Mouse (Mus musculus) testis, postnatal 14 days (tissue): ENCODE results near the gene Stx7.
"Not testable (repeated sequence)": the region's sequence is repeated elsewhere in the genome, so short reads cannot be mapped to it uniquely, and the experiment has no call there.

Experiments
- DNase-seq: peaks from one replicate; pipeline ENCODE4 v3.0.0; 2021; ENCODE audit warnings: low spot score

The Stx7 gene

DNA sequence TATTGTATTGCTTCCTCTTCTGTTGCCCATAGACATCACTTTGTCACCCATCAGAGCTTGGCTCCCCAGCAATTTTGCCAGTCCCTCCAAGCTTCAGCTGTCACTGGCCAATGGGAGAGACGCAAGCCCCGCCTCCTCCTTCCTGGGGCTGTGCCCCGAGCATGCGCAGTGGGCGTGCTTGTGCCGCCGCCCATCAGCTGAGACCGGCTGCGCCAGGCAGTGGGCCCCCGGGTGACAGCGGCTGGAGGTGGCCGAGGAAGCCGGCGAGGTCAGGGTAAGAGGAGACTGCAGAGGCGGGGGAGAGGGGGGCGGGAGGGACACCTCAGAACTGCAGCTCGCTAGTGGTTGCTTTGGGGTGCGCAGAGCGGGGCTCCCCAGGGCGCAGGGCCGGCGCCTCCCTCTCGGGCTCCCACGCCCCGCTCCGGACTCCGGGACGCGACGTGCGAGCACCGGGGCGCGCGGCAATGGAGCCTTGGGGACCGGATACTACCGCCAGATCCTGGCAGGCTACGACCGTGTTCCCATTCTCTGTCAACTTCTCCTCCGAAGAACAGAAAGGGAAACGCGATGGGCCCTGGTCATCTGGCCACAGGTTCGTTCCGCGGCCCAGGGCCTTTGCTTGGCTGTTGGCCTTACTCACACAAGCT lies at the start of gene Stx7:
Gene Stx7 (plus strand): TSS at position 168 of the 647 bp plus-strand sequence.
- peak; percentile 86 for DNase-seq

DNA sequence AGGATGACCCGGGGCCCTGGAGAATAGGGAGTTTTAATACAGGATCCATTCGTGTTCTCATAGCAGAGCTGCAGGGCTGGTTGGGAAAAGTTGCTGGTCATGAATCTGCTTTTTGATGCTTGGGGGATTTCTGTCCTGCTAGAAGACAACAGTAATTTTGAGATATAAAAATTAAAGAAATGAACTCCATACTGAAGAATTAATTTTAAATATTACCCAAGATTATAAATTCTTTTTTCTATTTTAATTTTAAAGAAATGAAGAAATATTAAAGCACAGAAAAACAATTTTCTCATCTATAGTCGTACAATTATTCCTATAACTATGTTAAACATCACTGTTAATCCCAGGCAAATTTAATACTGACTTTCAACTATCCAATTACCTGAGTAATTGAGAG lies 47.3 kb upstream of the Stx7 start, which contains the start of gene Taar8c:
Gene Taar8c (minus strand): TSS at position 101 of the 400 bp plus-strand sequence.
- DNase-seq: not testable (repeated sequence)

DNA sequence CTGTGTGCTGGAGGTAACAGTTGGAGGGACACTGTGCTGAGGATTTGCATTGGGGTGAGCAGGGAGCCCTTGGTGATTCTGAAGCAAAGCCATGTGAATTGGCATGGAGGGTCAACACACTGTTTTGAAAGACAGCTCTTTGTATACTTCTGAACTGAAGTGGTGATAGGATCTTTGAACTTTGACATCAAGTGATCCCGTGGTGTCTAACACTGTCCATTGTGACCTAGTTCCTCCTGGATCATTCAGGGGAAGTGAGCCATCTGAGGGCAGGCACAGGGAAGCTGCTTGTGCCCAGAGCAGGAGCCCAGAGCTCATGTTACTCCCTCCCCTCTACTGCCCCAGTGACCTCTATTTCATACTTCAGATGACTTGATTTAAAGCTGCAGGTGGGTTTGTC lies 45.8 kb upstream of the Stx7 start:
- not testable (repeated sequence) for DNase-seq

DNA sequence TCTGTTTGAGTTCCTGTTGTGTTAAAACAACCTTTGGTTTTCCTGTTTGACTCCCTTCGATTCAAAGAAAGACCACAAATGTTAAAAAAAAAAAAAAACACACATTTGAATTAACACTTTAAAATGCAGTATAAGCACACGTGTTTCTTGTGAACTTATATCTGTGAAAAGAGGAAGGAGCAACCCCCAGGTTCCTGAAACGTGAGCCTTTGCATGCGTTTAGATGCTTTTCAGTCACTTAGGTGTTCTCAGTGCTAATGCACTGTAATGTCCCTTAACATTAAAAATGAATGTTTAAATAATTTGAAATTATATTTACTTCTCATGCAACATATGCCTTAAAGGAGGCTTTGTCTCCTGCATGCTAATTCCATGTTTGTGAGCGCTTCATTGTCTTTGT lies 41.4 kb upstream of the Stx7 start:
- no peak for DNase-seq

DNA sequence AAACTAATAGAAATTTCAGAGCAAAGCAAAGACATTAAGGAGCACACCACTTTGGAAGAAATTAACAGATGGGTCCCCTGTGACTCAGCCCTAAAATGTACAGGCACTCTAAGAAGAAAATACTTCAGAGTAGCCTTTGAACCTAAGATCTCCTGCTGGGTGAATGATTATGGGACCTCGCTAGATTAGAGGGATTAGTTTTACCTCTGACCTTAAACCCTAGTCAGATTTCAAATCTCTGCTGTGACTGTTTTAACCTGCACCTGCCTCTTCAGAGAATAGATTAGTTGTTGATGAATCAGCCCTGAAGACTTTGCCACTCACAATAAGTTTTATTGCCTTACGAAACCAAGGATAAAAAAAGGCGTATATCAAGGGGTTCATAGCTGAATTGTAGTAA lies 40.9 kb upstream of the Stx7 start:
- no peak for DNase-seq

DNA sequence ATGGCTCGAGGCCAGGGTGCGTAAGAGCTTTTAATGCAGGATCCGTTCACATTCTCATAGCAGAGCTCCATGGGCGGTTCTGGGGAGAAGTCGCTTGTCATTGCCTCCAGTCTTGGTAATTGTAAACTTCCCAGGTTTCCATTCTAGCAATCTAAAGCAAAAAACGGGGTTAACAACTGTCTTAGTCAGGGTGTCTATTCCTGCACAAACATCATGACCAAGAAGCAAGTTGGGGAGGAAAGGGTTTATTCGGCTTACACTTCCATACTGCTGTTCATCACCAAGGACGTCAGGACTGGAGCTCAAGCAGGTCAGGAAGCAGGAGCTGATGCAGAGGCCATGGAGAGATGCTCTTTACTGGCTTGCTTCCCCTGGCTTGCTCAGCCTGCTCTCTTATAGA lies 39.7 kb upstream of the Stx7 start, which contains the start of gene Taar9:
Gene Taar9 (minus strand): TSS at position 101 of the 400 bp plus-strand sequence.
- not testable (repeated sequence) for DNase-seq

DNA sequence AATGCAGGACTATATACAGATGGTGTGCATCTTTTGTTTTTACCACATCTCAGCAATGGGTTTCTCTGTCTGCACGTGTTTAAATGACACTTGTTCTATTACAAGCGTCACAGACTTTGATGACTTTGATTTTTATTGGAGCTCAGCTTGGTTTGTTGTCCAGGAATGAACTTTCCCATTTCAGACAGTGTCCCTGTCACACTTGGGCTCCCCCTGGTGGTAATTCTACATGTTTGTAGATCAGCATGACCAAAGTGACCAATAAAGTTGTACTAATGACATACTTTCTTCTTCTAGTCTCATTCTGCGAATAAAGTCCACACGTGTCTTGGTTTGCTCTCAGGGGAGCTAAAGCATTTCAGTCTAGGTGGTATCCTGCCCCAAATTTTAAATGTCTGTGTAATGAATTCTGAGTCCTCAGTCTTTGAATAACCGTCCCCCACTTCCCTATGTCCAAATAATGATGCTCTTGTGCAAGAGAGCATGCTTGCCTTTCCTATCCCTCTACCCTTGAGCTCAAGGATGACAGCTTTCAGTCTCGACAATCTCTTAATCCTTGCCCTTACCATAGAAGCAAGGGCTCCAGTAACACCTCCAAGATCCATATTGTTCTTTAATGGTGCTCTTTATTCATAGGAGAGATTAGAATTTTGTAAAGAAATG lies 37.9 kb upstream of the Stx7 start:
- DNase-seq: no peak

DNA sequence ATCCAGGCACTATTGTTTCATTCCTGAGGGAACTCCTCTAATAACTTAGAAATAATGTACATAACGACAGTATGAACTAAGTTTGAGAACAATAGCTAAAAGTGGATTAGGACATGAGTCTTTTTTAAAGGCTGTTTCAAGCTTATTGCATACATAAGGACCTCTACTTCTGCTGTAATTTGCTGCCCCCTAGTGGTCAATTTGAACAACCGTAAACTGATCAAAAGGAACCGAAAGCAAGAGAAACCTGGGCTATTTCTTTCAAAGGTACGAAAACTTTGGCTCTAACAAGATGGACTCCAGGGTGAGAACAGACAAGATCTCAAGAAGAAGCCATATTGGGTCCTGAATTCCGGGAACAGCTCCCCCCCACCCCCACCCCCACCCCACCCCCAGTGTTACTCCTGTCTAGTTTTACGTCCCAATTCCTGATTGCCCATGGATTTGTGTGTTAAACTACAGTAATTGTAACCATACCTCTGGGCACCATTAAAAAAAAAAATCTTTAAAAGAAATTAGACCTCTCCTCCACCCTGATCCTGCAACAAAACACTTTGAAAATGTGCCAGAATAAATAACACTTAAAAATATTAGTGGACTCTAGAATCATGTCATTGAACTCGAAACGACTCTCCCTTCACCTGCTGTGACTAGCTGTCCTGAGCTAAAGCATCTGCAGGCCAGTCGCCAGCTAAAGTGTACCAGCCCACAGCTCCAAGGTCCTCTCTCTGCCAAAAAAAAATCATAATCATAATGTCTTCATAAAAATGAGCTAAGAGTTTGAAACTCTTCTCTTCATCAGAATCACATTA lies 17.4 kb upstream of the Stx7 start:
- DNase-seq: peak; percentile 52

DNA sequence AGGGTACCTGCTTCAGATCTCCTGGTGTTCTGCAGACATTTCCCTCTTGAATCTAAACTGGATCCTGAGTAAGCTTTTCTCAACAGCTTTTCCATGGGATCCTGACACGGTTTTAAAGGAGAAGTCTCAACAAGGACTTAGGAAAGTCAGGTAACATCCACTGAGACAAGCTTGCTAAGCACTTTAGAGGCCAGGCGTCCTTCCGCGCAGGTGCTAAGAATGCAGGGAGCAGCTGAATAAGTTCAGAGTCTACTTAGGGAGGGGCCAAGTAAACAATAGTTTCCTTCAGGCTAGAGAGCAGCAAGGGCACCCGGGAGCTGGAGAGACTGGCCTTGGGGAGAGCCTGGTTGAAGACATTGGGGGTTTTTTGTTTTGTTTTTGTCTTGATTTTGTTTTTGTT lies 16.8 kb upstream of the Stx7 start:
- peak; percentile 53 for DNase-seq

DNA sequence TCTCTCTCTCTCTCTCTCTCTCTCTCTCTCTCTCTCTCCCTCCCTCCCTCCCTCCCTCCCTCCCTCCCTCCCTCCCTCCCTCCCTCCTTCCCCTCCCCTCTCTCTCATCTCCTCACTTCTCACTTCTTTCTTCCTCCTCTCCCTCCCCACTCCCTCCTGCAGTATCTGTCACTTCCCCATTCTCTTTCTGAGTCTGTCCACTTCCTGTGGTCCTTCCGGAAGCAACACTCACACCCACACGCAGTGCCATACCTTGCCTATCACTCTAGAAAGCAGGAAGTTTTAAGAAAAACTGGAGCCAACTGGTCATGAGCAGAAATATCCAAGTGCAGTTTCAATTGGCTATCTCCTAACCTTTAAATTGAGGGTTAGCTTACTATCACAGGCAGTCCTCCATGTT lies 16.0 kb upstream of the Stx7 start:
- DNase-seq: no peak

DNA sequence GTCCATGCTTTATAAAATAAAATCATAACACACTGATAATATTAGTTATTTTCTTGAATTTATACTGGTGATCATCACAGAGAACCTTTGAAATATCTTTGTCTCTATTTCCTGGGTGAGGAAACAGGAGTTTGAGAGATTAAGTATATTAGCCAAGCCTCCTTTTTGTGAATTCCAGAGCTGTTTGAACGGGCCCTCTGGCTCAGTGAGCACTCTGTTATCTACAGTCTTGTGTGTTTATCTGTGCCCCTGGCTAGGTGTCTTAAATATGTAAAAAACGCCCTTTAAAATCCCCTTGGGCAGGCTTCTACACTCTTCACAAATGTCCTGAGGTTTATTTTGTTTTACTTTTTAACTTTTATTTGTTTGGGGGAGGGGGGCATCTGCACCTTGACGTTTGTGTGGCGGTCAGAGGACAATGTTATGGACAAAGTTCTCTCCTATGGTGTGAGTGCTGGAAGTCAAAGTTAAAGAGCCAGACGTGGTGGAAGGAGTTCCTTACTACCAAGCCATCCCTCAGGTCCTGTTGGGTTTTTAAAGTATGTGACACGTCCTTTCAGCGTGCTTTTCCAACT lies 14.9 kb upstream of the Stx7 start:
- no peak for DNase-seq

DNA sequence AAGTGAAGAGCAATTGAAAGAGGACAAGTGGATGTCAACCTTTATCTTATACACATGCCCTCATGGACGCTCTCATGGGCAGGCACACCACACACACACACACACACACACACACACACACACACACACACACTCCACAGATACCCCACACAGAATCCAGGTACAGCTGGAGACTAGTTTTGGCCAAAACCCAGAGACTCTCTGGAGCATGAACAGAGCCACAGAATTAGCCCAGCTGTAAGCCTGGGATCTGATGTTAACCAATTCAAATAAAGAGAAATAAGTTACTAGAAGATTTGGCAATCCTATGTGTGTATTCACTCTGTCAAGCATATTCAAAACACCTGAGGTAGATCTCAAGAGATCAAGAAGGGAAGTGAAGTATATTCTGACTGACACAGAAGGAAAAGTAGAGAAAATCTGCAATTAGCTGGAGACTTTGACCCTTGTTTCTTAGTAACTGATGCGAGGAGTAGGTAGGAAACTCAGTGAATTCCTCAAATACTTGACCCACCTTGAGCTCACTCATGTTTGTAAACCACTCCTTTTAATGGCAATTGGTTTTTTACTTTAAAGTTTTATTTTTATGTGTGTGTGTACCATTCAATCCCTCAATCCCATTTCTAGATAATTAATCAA lies 10.4 kb upstream of the Stx7 start:
- no peak for DNase-seq

DNA sequence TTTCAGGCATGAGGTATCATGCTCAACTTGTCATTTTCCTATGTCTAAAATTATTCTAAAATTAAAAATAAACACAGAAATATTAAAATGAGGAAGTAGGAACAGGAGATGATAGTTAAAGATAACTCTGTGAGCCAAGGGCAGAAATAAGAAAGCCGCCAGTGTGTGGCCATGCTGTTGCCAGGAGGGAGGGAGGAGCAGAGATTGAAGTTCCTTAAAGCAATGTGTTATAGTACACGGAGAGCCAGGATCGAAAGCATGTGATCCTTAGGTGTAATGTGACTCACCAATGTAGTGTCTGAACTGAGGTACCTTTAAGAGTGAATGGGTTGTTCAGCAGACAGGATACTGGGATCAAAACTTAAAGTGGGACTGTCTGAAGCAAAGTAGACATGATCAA lies 6.4 kb upstream of the Stx7 start:
- no peak for DNase-seq

DNA sequence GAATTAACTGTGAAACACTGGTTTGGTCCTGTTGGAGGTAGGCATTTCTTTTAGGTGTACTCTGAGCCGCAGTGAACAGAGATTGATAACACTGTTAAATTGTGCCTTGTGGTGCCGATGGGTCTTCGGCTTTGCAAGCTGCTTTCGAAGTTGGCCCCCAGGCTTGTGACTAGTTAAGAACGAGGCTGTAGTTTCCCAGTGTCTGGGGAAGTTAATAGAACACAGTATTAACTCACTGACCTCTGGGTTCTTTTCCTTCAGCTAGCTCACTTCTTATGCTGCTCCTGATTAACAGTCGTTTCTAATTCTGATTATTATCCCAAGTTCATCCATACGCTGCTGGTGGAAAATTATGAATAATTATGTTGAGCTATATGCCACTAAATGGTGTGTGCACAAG lies 984 bp downstream of the Stx7 start:
- DNase-seq: no peak

DNA sequence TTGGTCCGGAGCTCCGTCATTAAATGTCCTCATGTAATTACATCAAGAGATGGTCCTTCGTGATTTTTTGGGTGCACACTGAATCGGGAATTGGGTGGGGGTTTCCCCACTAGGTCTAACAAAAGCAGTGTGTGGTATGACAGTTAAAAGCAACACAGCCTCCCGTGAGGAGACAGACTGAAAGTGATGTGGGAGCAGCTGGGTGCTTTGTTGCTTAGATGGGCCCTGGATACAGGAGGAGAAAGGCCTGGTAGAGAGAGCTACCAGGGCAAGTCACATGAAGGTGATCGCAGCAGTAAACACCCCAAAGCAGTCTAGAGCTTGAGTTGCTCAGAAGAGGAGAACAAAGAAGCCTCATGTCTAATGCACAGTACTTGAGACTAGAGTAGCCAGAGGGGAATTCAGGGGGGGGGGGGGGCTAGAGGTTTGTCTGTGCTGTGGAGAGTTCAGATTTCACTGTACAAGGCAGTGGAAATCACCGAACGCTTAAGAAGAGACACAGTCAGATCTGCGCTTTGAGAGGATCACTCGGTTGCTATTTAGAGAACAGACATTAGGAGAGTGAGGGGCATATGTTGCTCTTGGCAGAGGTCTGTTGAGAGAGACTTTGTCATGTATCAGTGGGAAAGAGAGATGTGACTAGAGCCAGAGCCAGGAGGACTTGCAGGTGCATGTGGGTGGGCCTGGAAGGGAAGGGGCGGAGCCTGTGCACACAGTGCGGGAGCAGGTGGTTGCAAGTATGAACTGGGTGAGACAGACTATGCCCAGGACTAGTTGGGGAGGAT lies 9.6 kb downstream of the Stx7 start:
- no peak for DNase-seq

DNA sequence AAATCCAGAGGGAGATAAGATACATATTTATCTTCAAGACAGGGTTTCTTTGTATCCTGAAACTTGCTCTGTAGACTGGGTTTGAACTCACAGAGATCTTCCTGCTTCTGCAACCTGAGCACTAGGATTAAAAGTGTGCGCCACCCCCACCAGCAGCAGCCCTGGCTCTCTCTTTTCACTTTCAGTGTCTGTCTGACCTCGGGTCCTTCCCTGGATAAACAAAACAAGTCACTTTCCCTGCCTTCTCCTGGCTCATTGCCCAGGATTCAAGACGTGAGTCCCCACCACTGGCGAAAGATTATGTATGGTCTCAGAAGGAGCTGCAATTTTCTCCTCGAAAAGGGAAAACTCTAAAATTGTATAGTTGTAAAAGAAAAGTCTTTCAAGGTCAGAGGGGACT lies 10.5 kb downstream of the Stx7 start:
- no peak for DNase-seq

DNA sequence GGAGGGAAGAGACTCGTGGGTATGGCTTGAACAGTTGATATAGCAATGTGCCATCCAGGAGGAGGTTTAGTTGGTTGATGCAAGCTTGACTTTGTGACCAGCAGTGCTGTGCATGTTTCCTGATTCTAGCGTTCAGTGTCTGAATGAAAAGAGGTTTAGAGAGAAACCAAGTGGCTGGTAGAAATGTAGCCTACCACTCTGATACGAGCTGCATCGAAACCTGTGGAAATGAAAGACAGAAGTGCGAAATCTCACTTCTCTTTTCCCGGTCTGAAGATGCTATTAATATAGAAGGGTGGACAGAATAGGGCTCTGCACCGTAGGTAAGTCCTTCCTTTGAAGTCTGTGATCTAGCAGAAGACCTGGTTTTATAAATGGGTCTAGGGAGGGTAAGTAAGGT lies 11.2 kb downstream of the Stx7 start:
- no peak for DNase-seq

DNA sequence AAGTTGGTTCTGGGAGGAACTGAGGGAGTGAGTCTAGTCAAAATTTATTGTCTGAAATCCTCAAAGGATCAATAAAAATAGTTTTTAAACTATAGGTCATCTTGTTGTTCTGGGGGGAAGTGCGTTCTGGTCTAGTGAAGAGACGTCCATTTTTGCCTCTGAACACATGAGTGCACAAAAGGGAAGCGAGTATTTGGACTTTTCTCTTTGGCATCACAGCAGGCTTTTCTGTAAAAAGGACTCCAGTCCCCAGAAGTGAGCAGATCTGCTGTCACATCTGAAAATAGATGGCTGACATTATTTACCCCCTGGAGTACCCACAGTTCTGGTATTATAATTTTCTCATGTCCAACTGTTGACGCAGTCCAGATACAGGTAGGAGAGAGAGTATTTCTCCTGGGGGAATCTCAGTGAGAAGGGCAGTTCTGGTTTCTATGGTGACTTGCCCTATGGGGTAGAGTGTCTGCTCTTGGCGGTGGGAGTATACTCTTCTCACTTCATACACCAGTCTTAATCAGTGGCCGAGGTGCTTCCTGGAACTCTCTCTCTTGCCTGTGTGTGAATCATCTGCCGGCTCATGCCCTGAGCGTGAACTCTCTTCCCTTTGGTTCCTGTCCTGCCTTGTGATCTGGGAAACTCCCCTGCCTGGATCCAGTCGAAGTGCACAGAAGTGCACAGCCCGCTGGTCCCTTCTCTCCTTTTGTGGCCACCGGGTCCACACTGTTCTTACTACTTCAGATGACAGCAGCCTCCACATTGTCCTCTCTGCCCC lies 15.2 kb downstream of the Stx7 start:
- no peak for DNase-seq

DNA sequence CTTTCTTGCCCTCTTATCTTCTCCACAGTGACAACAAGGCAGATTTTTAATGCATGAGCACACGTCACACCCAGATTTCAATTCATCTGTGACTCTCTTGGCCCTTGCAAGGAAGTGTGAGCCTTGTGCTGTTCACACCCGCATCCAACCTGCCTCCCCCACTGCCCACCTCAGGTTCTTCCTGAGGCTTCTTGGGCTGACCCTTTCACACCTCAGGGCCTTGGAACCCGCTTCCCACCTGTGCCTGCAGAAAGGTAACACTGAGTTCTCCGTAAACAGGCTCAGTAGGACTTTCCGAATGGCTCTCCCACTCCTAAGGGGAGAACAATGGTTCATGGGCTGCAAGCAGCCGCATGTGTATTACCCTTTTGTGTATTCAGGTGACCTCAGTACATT lies 15.8 kb downstream of the Stx7 start:
- no peak for DNase-seq

DNA sequence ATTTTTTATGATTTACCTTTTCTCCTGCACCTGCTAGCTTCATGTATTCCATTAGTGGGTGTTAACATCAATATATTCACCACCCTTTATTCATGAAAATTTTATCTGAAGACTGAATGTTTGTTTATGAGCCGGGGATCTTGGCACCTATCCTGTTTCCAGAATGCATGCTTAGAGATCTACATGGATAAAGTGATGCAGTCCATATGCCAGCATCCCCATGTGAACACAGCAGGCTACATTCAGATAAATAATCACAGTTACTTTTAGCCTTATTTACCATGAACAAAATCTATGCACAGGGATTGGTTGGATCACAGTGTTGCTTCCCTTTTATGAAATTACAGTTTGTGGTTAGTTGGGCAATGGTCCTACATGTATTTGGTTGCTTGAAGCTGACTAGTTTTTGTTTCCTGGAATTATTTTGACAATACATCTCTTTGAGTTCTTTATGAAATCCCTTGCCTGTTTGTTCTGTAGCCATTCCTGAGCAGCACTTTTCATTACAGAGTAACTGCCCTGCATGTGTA lies 16.5 kb downstream of the Stx7 start:
- no peak for DNase-seq
